Mouse (Mus musculus): Measurements from ENCODE around the gene Htr2b. TPM values are rescaled to one million over a fixed set of nuclear protein-coding genes. Genes with fewer than 3 reads are reported as not detected.

Gene Htr2b
- total and polyA plus RNA-seq, 2 experiments from 2014 or later, result 0.11 TPM; not detected in 1

GRCm38 (mm10) chr1:86141081-86141480, 29.3 kb upstream of the Htr2b start:
- H3K9me3 ChIP-seq (replicated peaks; ENCODE audit: control insufficient read depth, low read length), result no peaks in the 10 kb centered on the region
- H3K4me2 ChIP-seq (ENCODE audit: low read depth, low read length), result no peak overlapping the region
- H3K9ac ChIP-seq (replicated peaks; ENCODE audit: low read depth, low read length), result no peak overlapping the region
- no peak for DNase-seq (ENCODE audit: low spot score)
- H3K27ac ChIP-seq (ENCODE audit: low read depth), result no peak overlapping the region
- H3K36me3 ChIP-seq (replicated peaks; ENCODE audit: control insufficient read depth, insufficient read depth, low read length), result peaks cover 42% of the 10 kb centered on the region
- no peaks in the 10 kb centered on the region for H3K27me3 ChIP-seq (ENCODE audit: control insufficient read depth, insufficient read depth, low read length)
- no peak for TF ChIP-seq EP300 (IDR thresholded peaks at IDR 0.05; ENCODE audit: low read depth)
- ATAC-seq (ENCODE audit: insufficient read depth, low read depth), result no peak
- WGBS, result 71% methylated on average over 3 of the region's 3 CpGs
- H3K4me3 ChIP-seq (ENCODE audit: low read depth, low read length), result no peak overlapping the region
- H3K4me1 ChIP-seq (ENCODE audit: control insufficient read depth, insufficient read depth), result no peaks in the 10 kb centered on the region

DNA sequence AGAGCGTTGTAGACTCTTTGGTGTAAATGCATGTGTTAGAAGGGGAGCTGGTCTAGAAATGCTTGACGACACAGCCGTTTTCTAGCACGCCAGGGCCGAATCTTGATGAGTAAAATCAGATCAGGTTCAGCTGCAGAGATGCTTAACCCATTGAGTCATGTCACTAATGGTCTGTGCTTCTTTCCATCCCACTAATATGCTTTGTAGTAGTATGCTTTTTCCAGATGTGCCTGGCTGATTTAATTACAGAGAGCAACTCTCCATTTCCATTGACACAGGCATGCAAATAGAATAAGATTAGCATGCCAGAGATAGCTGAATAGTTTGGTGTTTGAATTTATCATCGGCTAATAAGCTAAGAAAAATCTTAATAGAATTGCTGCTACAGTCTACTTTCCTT, 23.5 kb upstream of the Htr2b start:
- TF ChIP-seq CTCF (IDR thresholded peaks at IDR 0.05; ENCODE audit: low read depth) (no peak), EP300 (IDR thresholded peaks at IDR 0.05; ENCODE audit: low read depth) (no peak)
- ATAC-seq (ENCODE audit: insufficient read depth, low read depth) (no peak), DNase-seq (ENCODE audit: low spot score) (no peak)
- H3K27me3 ChIP-seq (ENCODE audit: control insufficient read depth, insufficient read depth, low read length), result no peaks in the 10 kb centered on the region
- H3K9ac ChIP-seq (replicated peaks; ENCODE audit: low read depth, low read length), result no peak overlapping the region
- no peaks in the 10 kb centered on the region for H3K9me3 ChIP-seq (replicated peaks; ENCODE audit: control insufficient read depth, low read length)
- 91% methylated on average over 6 of the region's 6 CpGs for WGBS
- no peak overlapping the region for H3K4me2 ChIP-seq (ENCODE audit: low read depth, low read length)
- H3K27ac ChIP-seq (ENCODE audit: low read depth), result no peak overlapping the region
- no peaks in the 10 kb centered on the region for H3K4me1 ChIP-seq (ENCODE audit: control insufficient read depth, insufficient read depth)
- H3K36me3 ChIP-seq (replicated peaks; ENCODE audit: control insufficient read depth, insufficient read depth, low read length), result peaks cover 78% of the 10 kb centered on the region
- H3K4me3 ChIP-seq (ENCODE audit: low read depth, low read length), result no peak overlapping the region

DNA sequence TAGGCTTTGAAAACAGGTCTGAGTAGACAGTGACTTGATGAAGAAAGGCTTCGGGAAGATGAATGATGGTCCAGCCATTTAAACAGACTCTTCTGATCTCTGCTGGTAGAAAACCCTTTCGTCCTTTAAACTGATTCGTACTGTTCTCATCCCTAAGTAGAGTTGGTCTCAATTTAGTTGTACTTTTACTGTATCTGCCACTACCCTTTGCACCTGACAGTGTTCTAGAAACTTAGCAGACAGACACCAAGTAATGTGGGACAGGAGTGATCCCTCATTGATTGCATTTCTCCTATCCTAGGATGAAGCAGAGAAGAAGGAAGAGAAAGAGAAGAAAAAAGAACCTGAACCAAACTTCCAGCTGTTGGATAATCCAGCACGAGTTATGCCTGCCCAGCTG, 21.6 kb upstream of the Htr2b start, which contains the start of gene Gm21972:
Gene Gm21972, plus strand, starts transcription at position 301 of the 400 bp plus-strand sequence.
- Histone ChIP-seq H3K27me3 (ENCODE audit: control insufficient read depth, insufficient read depth, low read length) (no peaks in the 10 kb centered on the region), H3K36me3 (replicated peaks; ENCODE audit: control insufficient read depth, insufficient read depth, low read length) (peaks cover 80% of the 10 kb centered on the region), H3K9ac (replicated peaks; ENCODE audit: low read depth, low read length) (no peak within 1 kb of the TSS), H3K4me1 (ENCODE audit: control insufficient read depth, insufficient read depth) (no peaks in the 10 kb centered on the region), H3K4me3 (ENCODE audit: low read depth, low read length) (no peak within 1 kb of the TSS), H3K9me3 (replicated peaks; ENCODE audit: control insufficient read depth, low read length) (no peaks in the 10 kb centered on the region), H3K27ac (ENCODE audit: low read depth) (no peak within 1 kb of the TSS), H3K4me2 (ENCODE audit: low read depth, low read length) (no peak within 1 kb of the TSS)
- DNase-seq (ENCODE audit: low spot score) (no peak), ATAC-seq (ENCODE audit: insufficient read depth, low read depth) (no peak)
- TF ChIP-seq CTCF (IDR thresholded peaks at IDR 0.05; ENCODE audit: low read depth) (no peak), EP300 (IDR thresholded peaks at IDR 0.05; ENCODE audit: low read depth) (no peak)
- 96% methylated on average over 4 of the region's 4 CpGs for WGBS

DNA sequence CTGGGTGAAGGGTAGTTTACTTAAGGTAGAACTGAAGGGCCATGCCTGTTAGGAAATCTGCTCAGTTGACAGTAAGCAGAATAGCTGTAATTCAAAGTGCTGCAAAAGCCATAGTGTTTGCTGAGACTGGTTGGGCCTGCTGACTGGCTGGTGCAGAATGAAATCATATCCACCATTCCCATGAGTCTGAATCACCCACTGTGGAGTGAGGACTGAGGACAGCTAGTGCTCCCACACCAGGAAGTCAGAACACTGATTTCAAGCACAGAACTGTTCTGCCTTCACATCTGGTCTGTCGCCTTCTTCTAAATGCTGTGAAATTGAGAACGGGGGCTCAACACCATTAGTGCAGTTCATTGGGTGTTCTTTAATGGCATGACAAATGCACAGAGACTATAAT, 14.3 kb upstream of the Htr2b start:
- ATAC-seq (ENCODE audit: insufficient read depth, low read depth), result no peak
- peaks cover 79% of the 10 kb centered on the region for H3K36me3 ChIP-seq (replicated peaks; ENCODE audit: control insufficient read depth, insufficient read depth, low read length)

DNA sequence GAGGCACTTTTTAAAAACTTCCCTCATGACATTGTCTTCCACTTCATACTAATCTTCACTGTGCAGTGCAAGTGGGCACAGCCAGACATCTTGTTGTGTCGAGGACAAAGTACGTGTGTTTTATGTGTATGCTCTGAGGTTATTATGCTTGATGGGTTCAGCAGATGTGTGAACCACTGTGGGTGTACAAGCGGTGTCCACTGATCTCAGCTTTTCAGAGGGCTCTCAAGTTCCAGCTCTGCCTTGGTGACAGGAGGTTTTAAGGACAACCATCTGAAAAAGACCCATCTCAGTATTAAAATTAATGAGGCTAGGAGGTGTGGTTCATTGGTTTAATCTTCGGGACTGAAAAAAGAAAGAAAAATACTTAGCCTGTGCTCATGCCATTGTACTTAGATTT, 7.8 kb upstream of the Htr2b start:
- no peak overlapping the region for H3K4me3 ChIP-seq (ENCODE audit: low read depth, low read length)
- H3K9ac ChIP-seq (replicated peaks; ENCODE audit: low read depth, low read length), result no peak overlapping the region
- H3K4me1 ChIP-seq (ENCODE audit: control insufficient read depth, insufficient read depth), result no peaks in the 10 kb centered on the region
- DNase-seq (ENCODE audit: low spot score), result no peak
- no peak for TF ChIP-seq EP300 (IDR thresholded peaks at IDR 0.05; ENCODE audit: low read depth)
- no peak for TF ChIP-seq CTCF (IDR thresholded peaks at IDR 0.05; ENCODE audit: low read depth)
- WGBS, result 90% methylated on average over 4 of the region's 4 CpGs
- peaks cover 63% of the 10 kb centered on the region for H3K36me3 ChIP-seq (replicated peaks; ENCODE audit: control insufficient read depth, insufficient read depth, low read length)
- H3K9me3 ChIP-seq (replicated peaks; ENCODE audit: control insufficient read depth, low read length), result no peaks in the 10 kb centered on the region
- no peak overlapping the region for H3K4me2 ChIP-seq (ENCODE audit: low read depth, low read length)
- no peak for ATAC-seq (ENCODE audit: insufficient read depth, low read depth)
- H3K27me3 ChIP-seq (ENCODE audit: control insufficient read depth, insufficient read depth, low read length), result no peaks in the 10 kb centered on the region
- no peak overlapping the region for H3K27ac ChIP-seq (ENCODE audit: low read depth)

More for the DNA sequence above, 14.3 kb upstream of the Htr2b start:
- Histone ChIP-seq H3K4me2 (ENCODE audit: low read depth, low read length) (no peak overlapping the region), H3K27ac (ENCODE audit: low read depth) (no peak overlapping the region), H3K27me3 (ENCODE audit: control insufficient read depth, insufficient read depth, low read length) (no peaks in the 10 kb centered on the region), H3K4me1 (ENCODE audit: control insufficient read depth, insufficient read depth) (no peaks in the 10 kb centered on the region), H3K9me3 (replicated peaks; ENCODE audit: control insufficient read depth, low read length) (no peaks in the 10 kb centered on the region), H3K9ac (replicated peaks; ENCODE audit: low read depth, low read length) (no peak overlapping the region), H3K4me3 (ENCODE audit: low read depth, low read length) (no peak overlapping the region)
- 95% methylated on average over 2 of the region's 2 CpGs for WGBS
- no peak for DNase-seq (ENCODE audit: low spot score)
- TF ChIP-seq EP300 (IDR thresholded peaks at IDR 0.05; ENCODE audit: low read depth) (no peak), CTCF (IDR thresholded peaks at IDR 0.05; ENCODE audit: low read depth) (no peak)

DNA sequence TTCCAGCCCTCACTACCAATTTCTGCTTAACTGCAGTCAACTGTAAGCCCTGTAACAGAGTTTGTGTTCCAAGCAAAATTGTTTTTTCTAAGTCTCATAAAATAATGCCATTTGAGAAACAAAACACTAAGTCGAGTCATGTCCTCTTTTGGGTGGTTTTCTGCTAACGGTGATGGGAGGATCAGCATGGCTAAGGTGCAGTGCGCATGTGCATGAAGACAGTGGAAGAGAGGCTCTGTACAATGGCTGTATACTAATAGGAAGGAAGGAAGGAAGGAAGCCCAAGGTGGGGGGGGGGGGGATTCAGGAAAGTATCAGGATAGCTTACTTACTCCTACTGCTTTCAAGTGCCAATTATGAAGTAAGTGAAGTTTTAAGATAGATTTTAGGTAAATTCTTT, 2.4 kb upstream of the Htr2b start:
- ATAC-seq (ENCODE audit: insufficient read depth, low read depth) (no peak), DNase-seq (ENCODE audit: low spot score) (no peak)
- no peak for TF ChIP-seq CTCF (IDR thresholded peaks at IDR 0.05; ENCODE audit: low read depth)
- TF ChIP-seq EP300 (IDR thresholded peaks at IDR 0.05; ENCODE audit: low read depth), result no peak
- H3K4me2 ChIP-seq (ENCODE audit: low read depth, low read length), result no peak overlapping the region
- 75% methylated on average over 3 of the region's 3 CpGs for WGBS
- H3K27me3 ChIP-seq (ENCODE audit: control insufficient read depth, insufficient read depth, low read length), result no peaks in the 10 kb centered on the region
- no peak overlapping the region for H3K27ac ChIP-seq (ENCODE audit: low read depth)
- peaks cover 25% of the 10 kb centered on the region for H3K36me3 ChIP-seq (replicated peaks; ENCODE audit: control insufficient read depth, insufficient read depth, low read length)
- no peak overlapping the region for H3K4me3 ChIP-seq (ENCODE audit: low read depth, low read length)
- no peaks in the 10 kb centered on the region for H3K4me1 ChIP-seq (ENCODE audit: control insufficient read depth, insufficient read depth)
- H3K9ac ChIP-seq (replicated peaks; ENCODE audit: low read depth, low read length), result no peak overlapping the region
- H3K9me3 ChIP-seq (replicated peaks; ENCODE audit: control insufficient read depth, low read length), result no peaks in the 10 kb centered on the region

Measured in heart, postnatal 0 days (tissue).